Mouse (Mus musculus): ENCODE measurements around the gene Krtap6-1. TPM values are rescaled to one million over a fixed set of nuclear protein-coding genes. Genes with fewer than 3 reads are reported as not detected.

Gene Krtap6-1
- not detected in 2 replicates for polyA plus RNA-seq (2012; rRNA removed)

GRCm38 (mm10) chr16:89031399-89031798 is at the start of gene Krtap6-1:
Krtap6-1 (plus strand) TSS chr16:89031699.

GRCm38 (mm10) chr16:89010659-89011058 is 20.8 kb upstream of the Krtap6-1 start, which contains the start of gene Krtap22-2:
Krtap22-2 (minus strand) TSS chr16:89010759.

GRCm38 (mm10) chr16:89014984-89015383 is 16.5 kb upstream of the Krtap6-1 start, which contains the start of gene Gm10229:
Gm10229 (plus strand) TSS chr16:89015284.

GRCm38 (mm10) chr16:89041372-89041771 is 9.9 kb downstream of the Krtap6-1 start, which contains the start of gene Gm10228:
Gm10228 (minus strand) TSS chr16:89041472.

GRCm38 (mm10) chr16:89047783-89048182 is 16.3 kb downstream of the Krtap6-1 start, which contains the start of gene Krtap6-5:
Krtap6-5 (minus strand) TSS chr16:89047883.

GRCm38 (mm10) chr16:89063902-89064301 is 32.4 kb downstream of the Krtap6-1 start, which contains the start of gene 1110025L11Rik:
1110025L11Rik (minus strand) TSS chr16:89064002.

Other genes starting within 250 kb of the Krtap6-1 start
- gene Gm20741, start 219.5 kb upstream of the Krtap6-1 start, polyA plus RNA-seq (2012; rRNA removed), result not detected in 2 replicates
- gene Krtap15, start 211.5 kb upstream of the Krtap6-1 start, polyA plus RNA-seq (2012; rRNA removed), result not detected in 2 replicates
- gene Krtap14, start 205.6 kb upstream of the Krtap6-1 start, polyA plus RNA-seq (2012; rRNA removed), result not detected in 2 replicates
- gene Krtap19-1, start 162.3 kb upstream of the Krtap6-1 start, polyA plus RNA-seq (2012; rRNA removed), result not detected in 2 replicates
- gene Krtap19-2, start 157.4 kb upstream of the Krtap6-1 start, polyA plus RNA-seq (2012; rRNA removed), result not detected in 2 replicates
- not detected in 2 replicates for gene Krtap19-3, start 153.7 kb upstream of the Krtap6-1 start, polyA plus RNA-seq (2012; rRNA removed)
- not detected in 2 replicates for gene Krtap19-4, start 146.6 kb upstream of the Krtap6-1 start, polyA plus RNA-seq (2012; rRNA removed)
- gene Krtap19-5, start 135.2 kb upstream of the Krtap6-1 start, polyA plus RNA-seq (2012; rRNA removed), result not detected in 2 replicates
- gene Krtap19-9b, start 99.4 kb upstream of the Krtap6-1 start, polyA plus RNA-seq (2012; rRNA removed), result not detected in 2 replicates
- not detected in 2 replicates for gene Krtap16-3, start 68.8 kb upstream of the Krtap6-1 start, polyA plus RNA-seq (2012; rRNA removed)
- gene Krtap22-2, start 20.9 kb upstream of the Krtap6-1 start, polyA plus RNA-seq (2012; rRNA removed), result not detected in 2 replicates
- gene Gm10229, start 16.4 kb upstream of the Krtap6-1 start, polyA plus RNA-seq (2012; rRNA removed), result not detected in 2 replicates
- not detected in 2 replicates for gene Gm10228, start 9.8 kb downstream of the Krtap6-1 start, polyA plus RNA-seq (2012; rRNA removed)
- gene Krtap6-5, start 16.2 kb downstream of the Krtap6-1 start, polyA plus RNA-seq (2012; rRNA removed), result not detected in 2 replicates
- not detected in 2 replicates for gene 1110025L11Rik, start 32.3 kb downstream of the Krtap6-1 start, polyA plus RNA-seq (2012; rRNA removed)
- not detected in 2 replicates for gene Krtap6-3, start 52.3 kb downstream of the Krtap6-1 start, polyA plus RNA-seq (2012; rRNA removed)
- gene Gm6358, start 109.2 kb downstream of the Krtap6-1 start, polyA plus RNA-seq (2012; rRNA removed), result not detected in 2 replicates
- not detected in 2 replicates for gene Gm10061, start 119.4 kb downstream of the Krtap6-1 start, polyA plus RNA-seq (2012; rRNA removed)
- gene Gm9789, start 126.3 kb downstream of the Krtap6-1 start, polyA plus RNA-seq (2012; rRNA removed), result not detected in 2 replicates
- gene Gm7735, start 137.8 kb downstream of the Krtap6-1 start, polyA plus RNA-seq (2012; rRNA removed), result not detected in 2 replicates
- gene 1110057P08Rik, start 143.0 kb downstream of the Krtap6-1 start, polyA plus RNA-seq (2012; rRNA removed), result not detected in 2 replicates
- not detected in 2 replicates for gene Krtap20-2, start 174.2 kb downstream of the Krtap6-1 start, polyA plus RNA-seq (2012; rRNA removed)

Data from ovary, adult 2 months (tissue).